ENCODE assay signal across 7 mouse cellular contexts in genomic region chr7:98573231-98573781, GRCm38 (mm10).
DNase-seq lines count a peak whose midpoint lies in the region; ATAC-seq and TF ChIP-seq lines count a peak whose summit lies in the region.

No protein-coding gene starts in this region.

- peaks cover 28% of the 10 kb centered on the region for H3K4me1 ChIP-seq in heart, postnatal 0 days (ENCODE audit: control insufficient read depth, insufficient read depth)
- peaks cover 4% of the 10 kb centered on the region; the same call in 1 of the 2 replicates for H3K4me1 ChIP-seq in liver, postnatal 0 days (ENCODE audit: insufficient read depth)

- peak; percentile 49 for ATAC-seq in heart, postnatal 0 days (ENCODE audit: insufficient read depth, low read depth)
- ATAC-seq in liver, postnatal 0 days, result peak; percentile 56

- peak overlapping the region; percentile 67 for H3K27ac ChIP-seq in heart, postnatal 0 days (ENCODE audit: low read depth)
- peak overlapping the region; percentile 73 for H3K27ac ChIP-seq in liver, postnatal 0 days (ENCODE audit: low read depth)

- peak; percentile 29 for DNase-seq in NIH3T3 (ENCODE audit: low read depth)
- DNase-seq in adrenal gland, adult (ENCODE audit: inconsistent age in 2 of 2, low spot score in 1 of 2), result peak; percentile 67 to 80
- peak; percentile 28 for DNase-seq in heart, postnatal 0 days (ENCODE audit: low spot score)
- DNase-seq in kidney, postnatal 4 days, result peak; percentile 73 to 82
- peak; percentile 31 for DNase-seq in liver, postnatal 0 days
- DNase-seq in right cerebral cortex, postnatal 36 days (ENCODE audit: low spot score in 2 of 2), result peak; percentile 30 to 53
- no peak for DNase-seq in cerebellum, adult 11 months

- H3K36me3 ChIP-seq in heart, postnatal 0 days (replicated peaks; ENCODE audit: control insufficient read depth, insufficient read depth, low read length), result no peaks in the 10 kb centered on the region
- H3K36me3 ChIP-seq in liver, postnatal 0 days (replicated peaks; ENCODE audit: insufficient read depth, low read length), result no peaks in the 10 kb centered on the region

- no peak for TF ChIP-seq CTCF in heart, postnatal 0 days (IDR thresholded peaks at IDR 0.05; ENCODE audit: low read depth)
- no peak for TF ChIP-seq CTCF in liver, postnatal 0 days (IDR thresholded peaks at IDR 0.05; ENCODE audit: low read depth)

- no peaks in the 10 kb centered on the region for H3K27me3 ChIP-seq in heart, postnatal 0 days (ENCODE audit: control insufficient read depth, insufficient read depth, low read length)
- no peaks in the 10 kb centered on the region for H3K27me3 ChIP-seq in liver, postnatal 0 days (ENCODE audit: insufficient read depth, low read length)

- H3K9me3 ChIP-seq in heart, postnatal 0 days (replicated peaks; ENCODE audit: control insufficient read depth, low read length), result no peaks in the 10 kb centered on the region
- no peaks in the 10 kb centered on the region for H3K9me3 ChIP-seq in liver, postnatal 0 days (ENCODE audit: low read length)

- no peak overlapping the region for H3K4me3 ChIP-seq in heart, postnatal 0 days (ENCODE audit: low read depth, low read length)
- H3K4me3 ChIP-seq in liver, postnatal 0 days (ENCODE audit: low read depth, low read length), result no peak overlapping the region

- no peak overlapping the region for H3K9ac ChIP-seq in heart, postnatal 0 days (replicated peaks; ENCODE audit: low read depth, low read length)
- H3K9ac ChIP-seq in liver, postnatal 0 days (replicated peaks), result no peak overlapping the region

- 59% methylated on average over 10 of the region's 10 CpGs for WGBS in heart, postnatal 0 days
- WGBS in liver, postnatal 0 days (ENCODE audit: insufficient replicate concordance), result 38% methylated on average over 10 of the region's 10 CpGs

- no peak for TF ChIP-seq EP300 in heart, postnatal 0 days (IDR thresholded peaks at IDR 0.05; ENCODE audit: low read depth)
- 0 out of 2 replicates have a peak, but pooled peaks have one; percentile 30 for TF ChIP-seq EP300 in liver, postnatal 0 days (IDR thresholded peaks at IDR 0.05; ENCODE audit: low read depth)

- no peak overlapping the region for H3K4me2 ChIP-seq in heart, postnatal 0 days (ENCODE audit: low read depth, low read length)
- H3K4me2 ChIP-seq in liver, postnatal 0 days (ENCODE audit: low read depth, low read length), result no peak overlapping the region
